Comparison of ENCODE assay signal across 27 mouse cellular contexts in the genomic region with DNA sequence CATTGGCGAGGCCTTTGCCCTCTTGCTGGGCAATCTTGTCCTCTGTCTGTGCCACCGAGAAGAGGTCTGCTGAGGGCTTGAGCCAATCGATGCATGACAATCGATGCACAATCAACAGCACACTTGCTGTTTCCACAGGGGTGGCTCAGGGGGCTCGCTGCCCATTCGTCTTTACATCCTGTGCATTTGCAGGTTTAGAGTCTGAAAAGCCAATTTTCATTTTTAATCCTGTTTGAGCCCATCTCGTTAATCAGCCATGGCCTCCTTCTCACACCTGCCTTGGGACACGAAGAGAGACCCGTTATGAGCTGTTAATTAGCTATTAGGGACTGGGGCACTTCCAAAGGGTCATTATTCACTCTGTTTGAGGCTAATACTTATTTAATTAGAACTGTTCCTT.
DNase-seq lines count a peak whose midpoint lies in the region; ATAC-seq lines count a peak whose summit lies in the region.
"Had no signal": no experiment of that assay in that cellular context is flagged by ENCODE, and none has a peak within 500 bp of the region (broad histone marks: within the 10 kb centered on the region; RNA-seq: fewer than 3 reads in every experiment).

No protein-coding gene starts in this region.

- H3K36me3 ChIP-seq in midbrain, embryonic 12.5 days, result no peaks in the 10 kb centered on the region
- H3K36me3 ChIP-seq in midbrain, embryonic 15.5 days (replicated peaks), result no peaks in the 10 kb centered on the region
- no peaks in the 10 kb centered on the region for H3K36me3 ChIP-seq in forebrain, embryonic 14.5 days (ENCODE audit: control insufficient read depth, insufficient read depth, low read length)
- H3K36me3 ChIP-seq in limb, embryonic 10.5 days, result no peaks in the 10 kb centered on the region
- H3K36me3 ChIP-seq: embryonic facial prominence, embryonic 10.5 days; heart, embryonic 15.5 days; liver, embryonic 15.5 days; lung, embryonic 15.5 days had no signal

- H3K9ac ChIP-seq in midbrain, embryonic 12.5 days (replicated peaks), result no peak overlapping the region
- H3K9ac ChIP-seq in midbrain, embryonic 15.5 days, result no peak overlapping the region
- H3K9ac ChIP-seq in forebrain, embryonic 14.5 days (ENCODE audit: low read length), result no peak overlapping the region
- H3K9ac ChIP-seq: heart, embryonic 15.5 days; liver, embryonic 15.5 days; lung, embryonic 15.5 days had no signal

- H3K27me3 ChIP-seq in midbrain, embryonic 12.5 days, result no peaks in the 10 kb centered on the region
- H3K27me3 ChIP-seq in midbrain, embryonic 15.5 days (replicated peaks), result no peaks in the 10 kb centered on the region
- no peaks in the 10 kb centered on the region for H3K27me3 ChIP-seq in forebrain, embryonic 14.5 days (replicated peaks; ENCODE audit: control insufficient read depth, insufficient read depth, low read length)
- H3K27me3 ChIP-seq in limb, embryonic 10.5 days (ENCODE audit: low read depth, poor library complexity, severe bottlenecking), result peaks cover 12% of the 10 kb centered on the region; the same call in 1 of the 2 replicates
- H3K27me3 ChIP-seq: heart, embryonic 15.5 days; liver, embryonic 15.5 days; lung, embryonic 15.5 days had no signal

- 0 out of 2 replicates have a peak, but pooled peaks have one; percentile 41 for ATAC-seq in midbrain, embryonic 12.5 days (ENCODE audit: low FRiP score, low read depth)
- ATAC-seq in midbrain, embryonic 15.5 days (replicated peaks), result no peak
- ATAC-seq in forebrain, embryonic 14.5 days, result peak; percentile 74
- ATAC-seq: activated CD4-positive, CD25-positive, alpha-beta regulatory T cell, adult 4 months; inflammation-experienced regulatory T-cells, adult 6 months had no signal

- 49% methylated on average over 9 of the region's 9 CpGs for WGBS in midbrain, embryonic 12.5 days
- 32% methylated on average over 9 of the region's 9 CpGs for WGBS in midbrain, embryonic 15.5 days
- 4% methylated on average over 9 of the region's 9 CpGs for WGBS in forebrain, embryonic 14.5 days
- WGBS in limb, embryonic 10.5 days, result 41% methylated on average over 9 of the region's 9 CpGs

- DNase-seq in retina, postnatal 1 day, result peak; percentile 63
- no peak for DNase-seq in retina, embryonic 14.5 days (ENCODE audit: low spot score)
- DNase-seq in forebrain, embryonic 14.5 days (ENCODE audit: low spot score), result peak; percentile 78
- no peak for DNase-seq in limb, embryonic 10.5 days (ENCODE audit: low spot score)
- no peak for DNase-seq in T-cell, adult 2 months (ENCODE audit: low spot score)
- no peak for DNase-seq in left cerebral cortex, postnatal 4 days
- DNase-seq: adrenal gland, postnatal 10 days; cerebellum, adult 9-10 months; gastrocnemius, postnatal 36 days; heart, adult 2 months; heart, postnatal 36 days; kidney, adult 18-20 months; kidney, postnatal 4 days; liver; lung, postnatal 36 days; right cerebral cortex, postnatal 25 days; spleen, adult 18-20 months; thymus, postnatal 25 days had no signal

- H3K27ac ChIP-seq in midbrain, embryonic 12.5 days (replicated peaks), result no peak overlapping the region
- H3K27ac ChIP-seq in midbrain, embryonic 15.5 days, result no peak overlapping the region
- peak overlapping the region; percentile 60; the same call in 1 of the 2 replicates for H3K27ac ChIP-seq in forebrain, embryonic 14.5 days (ENCODE audit: low read depth, low read length)
- peak overlapping the region; percentile 12; the same call in 1 of the 2 replicates for H3K27ac ChIP-seq in limb, embryonic 10.5 days
- H3K27ac ChIP-seq: embryonic facial prominence, embryonic 10.5 days; heart, adult 2 months; heart, embryonic 15.5 days; liver, embryonic 15.5 days; lung, embryonic 15.5 days had no signal

- no peaks in the 10 kb centered on the region for H3K9me3 ChIP-seq in midbrain, embryonic 12.5 days
- no peaks in the 10 kb centered on the region for H3K9me3 ChIP-seq in midbrain, embryonic 15.5 days
- H3K9me3 ChIP-seq in forebrain, embryonic 14.5 days (replicated peaks; ENCODE audit: control insufficient read depth, low read length), result no peaks in the 10 kb centered on the region
- H3K9me3 ChIP-seq in limb, embryonic 10.5 days (replicated peaks), result no peaks in the 10 kb centered on the region
- H3K9me3 ChIP-seq: embryonic facial prominence, embryonic 10.5 days; heart, embryonic 15.5 days; liver, embryonic 15.5 days; lung, embryonic 15.5 days had no signal

- peaks cover 8% of the 10 kb centered on the region; the same call in 1 of the 2 replicates for H3K4me1 ChIP-seq in midbrain, embryonic 12.5 days
- no peaks in the 10 kb centered on the region for H3K4me1 ChIP-seq in midbrain, embryonic 15.5 days
- peaks cover 9% of the 10 kb centered on the region for H3K4me1 ChIP-seq in forebrain, embryonic 14.5 days (ENCODE audit: control insufficient read depth, insufficient read depth, low read length)
- H3K4me1 ChIP-seq in limb, embryonic 10.5 days, result peaks cover 30% of the 10 kb centered on the region
- H3K4me1 ChIP-seq: embryonic facial prominence, embryonic 10.5 days; heart, embryonic 15.5 days; liver, embryonic 15.5 days; lung, embryonic 15.5 days; megakaryocyte, embryonic 14.5 days had no signal

- H3K4me2 ChIP-seq in midbrain, embryonic 12.5 days (replicated peaks), result no peak overlapping the region
- H3K4me2 ChIP-seq in midbrain, embryonic 15.5 days, result no peak overlapping the region
- no peak overlapping the region for H3K4me2 ChIP-seq in forebrain, embryonic 14.5 days (ENCODE audit: low read length)
- H3K4me2 ChIP-seq: heart, embryonic 15.5 days; liver, embryonic 15.5 days; lung, embryonic 15.5 days had no signal

- H3K4me3 ChIP-seq in midbrain, embryonic 12.5 days, result no peak overlapping the region
- H3K4me3 ChIP-seq in midbrain, embryonic 15.5 days, result no peak overlapping the region
- H3K4me3 ChIP-seq in forebrain, embryonic 14.5 days (ENCODE audit: low read depth, low read length), result no peak overlapping the region
- H3K4me3 ChIP-seq in limb, embryonic 10.5 days, result no peak overlapping the region
- H3K4me3 ChIP-seq: embryonic facial prominence, embryonic 10.5 days; heart, adult 2 months; heart, embryonic 15.5 days; liver, embryonic 15.5 days; lung, embryonic 15.5 days; megakaryocyte, embryonic 14.5 days had no signal

- intact Hi-C loops in left cerebral cortex, postnatal 4 days (cut with DNase I), result no loop called here

Comparison
In these comparisons a context has a peak if more than half of its experiments do, and no peak if none do; other contexts are left out.
1. DNase-seq: peak in retina, postnatal 1 day (single experiment) and forebrain, embryonic 14.5 days (single experiment); none in retina, embryonic 14.5 days (single experiment), limb, embryonic 10.5 days (single experiment), T-cell, adult 2 months (single experiment) and left cerebral cortex, postnatal 4 days (single experiment).
2. H3K27ac ChIP-seq: peak in forebrain, embryonic 14.5 days (single experiment) and limb, embryonic 10.5 days (single experiment); none in midbrain, embryonic 12.5 days (single experiment) and midbrain, embryonic 15.5 days (single experiment).